Mouse (Mus musculus) testis, adult 2 months (tissue): ENCODE results near the gene Krt33b.

Experiments used
- CTCF ChIP-seq: fragments of 200-500 bp; IDR thresholded peaks from 2 replicates; pipeline ENCODE4 v1.5.1; 2012; ENCODE audit warnings: low read depth, mild to moderate bottlenecking, inconsistent platforms, low read length, moderate library complexity; ENCODE audit not compliant: control insufficient read depth, insufficient read depth, insufficient replicate concordance
- POLR2A ChIP-seq: fragments of 200-500 bp; IDR thresholded peaks from 2 replicates; pipeline ENCODE4 v1.6.1; 2012; ENCODE audit warnings: low read depth, mild to moderate bottlenecking, inconsistent platforms, low read length, moderate library complexity; ENCODE audit not compliant: control insufficient read depth

DNA sequence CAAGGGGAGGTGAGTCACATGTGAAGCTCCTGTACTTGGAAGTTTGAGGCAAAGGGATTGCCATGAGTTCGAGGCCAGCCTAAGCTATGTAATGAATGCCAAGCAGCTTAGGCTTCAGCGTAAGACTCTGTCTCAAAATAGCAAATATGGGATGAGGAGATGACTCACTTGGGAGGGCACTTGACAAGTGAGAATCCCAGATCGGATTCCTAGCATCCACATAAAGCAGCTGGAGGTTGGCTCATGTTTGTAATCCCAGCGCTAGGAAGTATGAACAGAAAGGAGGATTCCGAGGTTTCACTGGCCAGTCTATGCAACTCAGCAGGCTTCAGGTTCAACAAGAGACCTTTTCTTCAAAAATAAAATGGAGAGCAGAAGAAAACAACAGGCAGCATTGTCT lies 8.2 kb downstream of the Krt33b start:
- no peak for TF ChIP-seq CTCF
- TF ChIP-seq POLR2A = no peak
